Mouse (Mus musculus): Measurements from ENCODE around the gene Lsm10. TPM values are rescaled to one million over a fixed set of nuclear protein-coding genes. Genes with fewer than 3 reads are reported as not detected.

Gene Lsm10
- polyA plus RNA-seq, 1 experiment from 2014 or later: 23.3 TPM

GRCm38 (mm10) chr4:126103590-126104068 lies 7.2 kb downstream of the Lsm10 start, which contains the start of gene Stk40:
Gene Stk40, plus strand, starts transcription at chr4:126103957.
- peak within 1 kb of the TSS; percentile 94 for H3K9ac ChIP-seq (ENCODE audit: low read depth, low read length)
- no peaks in the 10 kb centered on the region for H3K27me3 ChIP-seq (ENCODE audit: control insufficient read depth, insufficient read depth, low read depth, low read length)
- peak within 1 kb of the TSS; percentile 93 for H3K27ac ChIP-seq (ENCODE audit: low read length)
- H3K36me3 ChIP-seq (ENCODE audit: control insufficient read depth, insufficient read depth): no peaks in the 10 kb centered on the region
- WGBS (ENCODE audit: insufficient replicate concordance): under 1% methylated on average over 31 of the region's 34 CpGs
- ATAC-seq (ENCODE audit: low read depth): peak; percentile 89
- peaks cover 70% of the 10 kb centered on the region for H3K4me1 ChIP-seq (ENCODE audit: control insufficient read depth, low read depth, low read length)
- H3K9me3 ChIP-seq (replicated peaks; ENCODE audit: control insufficient read depth, low read length): no peaks in the 10 kb centered on the region
- H3K4me2 ChIP-seq (ENCODE audit: low read depth, low read length): peak within 1 kb of the TSS; percentile 99
- peak within 1 kb of the TSS; percentile 94 for H3K4me3 ChIP-seq (ENCODE audit: low read depth, low read length)

GRCm38 (mm10) chr4:126104261-126105075 lies 8.0 kb downstream of the Lsm10 start:
- Histone ChIP-seq H3K27me3 (ENCODE audit: control insufficient read depth, insufficient read depth, low read depth, low read length) (no peaks in the 10 kb centered on the region), H3K36me3 (ENCODE audit: control insufficient read depth, insufficient read depth) (no peaks in the 10 kb centered on the region), H3K9me3 (replicated peaks; ENCODE audit: control insufficient read depth, low read length) (no peaks in the 10 kb centered on the region), H3K4me3 (ENCODE audit: low read depth, low read length) (peak overlapping the region; percentile 94), H3K9ac (ENCODE audit: low read depth, low read length) (peak overlapping the region; percentile 94), H3K4me2 (ENCODE audit: low read depth, low read length) (peak overlapping the region; percentile 99), H3K27ac (ENCODE audit: low read length) (peak overlapping the region; percentile 93), H3K4me1 (ENCODE audit: control insufficient read depth, low read depth, low read length) (peaks cover 67% of the 10 kb centered on the region)
- ATAC-seq (ENCODE audit: low read depth): no peak
- WGBS (ENCODE audit: insufficient replicate concordance): under 1% methylated on average over 34 of the region's 34 CpGs

GRCm38 (mm10) chr4:126105131-126105783 lies 8.8 kb downstream of the Lsm10 start:
- peak overlapping the region; percentile 99 for H3K4me2 ChIP-seq (ENCODE audit: low read depth, low read length)
- no peak overlapping the region; the same call in 1 of the 2 replicates for H3K27ac ChIP-seq (ENCODE audit: low read length)
- H3K4me1 ChIP-seq (ENCODE audit: control insufficient read depth, low read depth, low read length): peaks cover 66% of the 10 kb centered on the region
- no peak for ATAC-seq (ENCODE audit: low read depth)
- peak overlapping the region; percentile 94 for H3K4me3 ChIP-seq (ENCODE audit: low read depth, low read length)
- no peak overlapping the region for H3K9ac ChIP-seq (ENCODE audit: low read depth, low read length)
- no peaks in the 10 kb centered on the region for H3K27me3 ChIP-seq (ENCODE audit: control insufficient read depth, insufficient read depth, low read depth, low read length)
- WGBS (ENCODE audit: insufficient replicate concordance): 65% methylated on average over 7 of the region's 7 CpGs
- H3K36me3 ChIP-seq (ENCODE audit: control insufficient read depth, insufficient read depth): no peaks in the 10 kb centered on the region
- no peaks in the 10 kb centered on the region for H3K9me3 ChIP-seq (replicated peaks; ENCODE audit: control insufficient read depth, low read length)

- Histone ChIP-seq H3K36me3 (ENCODE audit: control insufficient read depth, insufficient read depth) (no peaks in the 10 kb centered on the region), H3K9me3 (replicated peaks; ENCODE audit: control insufficient read depth, low read length) (no peaks in the 10 kb centered on the region), H3K27ac (ENCODE audit: low read length) (peak overlapping the region; percentile 12; the same call in 1 of the 2 replicates), H3K4me2 (ENCODE audit: low read depth, low read length) (no peak overlapping the region), H3K9ac (ENCODE audit: low read depth, low read length) (no peak overlapping the region), H3K4me3 (ENCODE audit: low read depth, low read length) (no peak overlapping the region), H3K27me3 (ENCODE audit: control insufficient read depth, insufficient read depth, low read depth, low read length) (no peaks in the 10 kb centered on the region), H3K4me1 (ENCODE audit: control insufficient read depth, low read depth, low read length) (peaks cover 54% of the 10 kb centered on the region)
- WGBS (ENCODE audit: insufficient replicate concordance): 53% methylated on average over 8 of the region's 8 CpGs
- no peak for ATAC-seq (ENCODE audit: low read depth)
Observed at GRCm38 (mm10) chr4:126108061-126108740, 11.8 kb downstream of the Lsm10 start.

- 60% methylated on average over 10 of the region's 10 CpGs for WGBS (ENCODE audit: insufficient replicate concordance)
- Histone ChIP-seq H3K9ac (ENCODE audit: low read depth, low read length) (no peak overlapping the region), H3K4me2 (ENCODE audit: low read depth, low read length) (no peak overlapping the region), H3K9me3 (replicated peaks; ENCODE audit: control insufficient read depth, low read length) (no peaks in the 10 kb centered on the region), H3K36me3 (ENCODE audit: control insufficient read depth, insufficient read depth) (no peaks in the 10 kb centered on the region), H3K27ac (ENCODE audit: low read length) (peak overlapping the region; percentile 16; the same call in 1 of the 2 replicates), H3K27me3 (ENCODE audit: control insufficient read depth, insufficient read depth, low read depth, low read length) (no peaks in the 10 kb centered on the region), H3K4me3 (ENCODE audit: low read depth, low read length) (no peak overlapping the region), H3K4me1 (ENCODE audit: control insufficient read depth, low read depth, low read length) (peaks cover 48% of the 10 kb centered on the region)
- no peak for ATAC-seq (ENCODE audit: low read depth)
Observed at GRCm38 (mm10) chr4:126109613-126110373, 13.4 kb downstream of the Lsm10 start.

- Histone ChIP-seq H3K4me3 (ENCODE audit: low read depth, low read length) (no peak overlapping the region), H3K4me1 (ENCODE audit: control insufficient read depth, low read depth, low read length) (peaks cover 46% of the 10 kb centered on the region), H3K27me3 (ENCODE audit: control insufficient read depth, insufficient read depth, low read depth, low read length) (no peaks in the 10 kb centered on the region), H3K9me3 (replicated peaks; ENCODE audit: control insufficient read depth, low read length) (no peaks in the 10 kb centered on the region), H3K27ac (ENCODE audit: low read length) (peak overlapping the region; percentile 76), H3K4me2 (ENCODE audit: low read depth, low read length) (peak overlapping the region; percentile 30), H3K36me3 (ENCODE audit: control insufficient read depth, insufficient read depth) (no peaks in the 10 kb centered on the region), H3K9ac (ENCODE audit: low read depth, low read length) (peak overlapping the region; percentile 34)
- 13% methylated on average over 12 of the region's 12 CpGs for WGBS (ENCODE audit: insufficient replicate concordance)
- peak; percentile 64 for ATAC-seq (ENCODE audit: low read depth)
Observed at GRCm38 (mm10) chr4:126110374-126111152, 14.1 kb downstream of the Lsm10 start.

- 21% methylated on average over 7 of the region's 7 CpGs for WGBS (ENCODE audit: insufficient replicate concordance)
- no peak for ATAC-seq (ENCODE audit: low read depth)
- peak overlapping the region; percentile 76 for H3K27ac ChIP-seq (ENCODE audit: low read length)
Observed at GRCm38 (mm10) chr4:126111153-126111549, 14.7 kb downstream of the Lsm10 start.

GRCm38 (mm10) chr4:126113243-126113642 lies 16.8 kb downstream of the Lsm10 start:
- Histone ChIP-seq H3K27ac (ENCODE audit: low read length) (no peak overlapping the region), H3K4me1 (ENCODE audit: control insufficient read depth, low read depth, low read length) (peaks cover 37% of the 10 kb centered on the region), H3K4me3 (ENCODE audit: low read depth, low read length) (no peak overlapping the region), H3K9ac (ENCODE audit: low read depth, low read length) (no peak overlapping the region), H3K36me3 (ENCODE audit: control insufficient read depth, insufficient read depth) (no peaks in the 10 kb centered on the region), H3K4me2 (ENCODE audit: low read depth, low read length) (no peak overlapping the region), H3K27me3 (ENCODE audit: control insufficient read depth, insufficient read depth, low read depth, low read length) (no peaks in the 10 kb centered on the region), H3K9me3 (replicated peaks; ENCODE audit: control insufficient read depth, low read length) (no peaks in the 10 kb centered on the region)
- peak; percentile 19; the same call in 1 of the 2 replicates for ATAC-seq (ENCODE audit: low read depth)
- WGBS (ENCODE audit: insufficient replicate concordance): 66% methylated on average over 4 of the region's 4 CpGs

More at GRCm38 (mm10) chr4:126111153-126111549, 14.7 kb downstream of the Lsm10 start:
- H3K9ac ChIP-seq (ENCODE audit: low read depth, low read length): peak overlapping the region; percentile 34
- peak overlapping the region; percentile 18; the same call in 1 of the 2 replicates for H3K4me2 ChIP-seq (ENCODE audit: low read depth, low read length)
- H3K36me3 ChIP-seq (ENCODE audit: control insufficient read depth, insufficient read depth): no peaks in the 10 kb centered on the region
- no peaks in the 10 kb centered on the region for H3K27me3 ChIP-seq (ENCODE audit: control insufficient read depth, insufficient read depth, low read depth, low read length)
- no peak overlapping the region for H3K4me3 ChIP-seq (ENCODE audit: low read depth, low read length)
- H3K9me3 ChIP-seq (replicated peaks; ENCODE audit: control insufficient read depth, low read length): no peaks in the 10 kb centered on the region
- H3K4me1 ChIP-seq (ENCODE audit: control insufficient read depth, low read depth, low read length): peaks cover 46% of the 10 kb centered on the region

All from liver, embryonic 16.5 days (tissue).